9 mouse cellular contexts compared by ENCODE assay signal in genomic region chr10:123254299-123254698, GRCm38 (mm10). TPM values are rescaled to one million over a fixed set of nuclear protein-coding genes. Genes with fewer than 3 reads are reported as not detected.
A peak's percentile ranks its signal among the peaks of the same experiment; 100 is the strongest.
DNase-seq lines count a peak whose midpoint lies in the region; TF ChIP-seq lines count a peak whose summit lies in the region.
"Had no signal": no experiment of that assay in that cellular context is flagged by ENCODE, and none has a peak within 500 bp of the region (broad histone marks: within the 10 kb centered on the region; RNA-seq: fewer than 3 reads in every experiment).

No protein-coding gene starts in this region.

- intact Hi-C loops in left cerebral cortex, adult 2 months (cut with DNase I), result no loop called here
- intact Hi-C loops in left cerebral cortex, postnatal 36 days (cut with DNase I), result no loop called here

- TF ChIP-seq CTCF in left cerebral cortex, adult 2 months (IDR thresholded peaks at IDR 0.05), result peak; percentile 80
- TF ChIP-seq CTCF in cortical plate, adult 2 months (IDR thresholded peaks at IDR 0.05; ENCODE audit: extremely low read depth, insufficient read depth, low read length), result peak; percentile 46; the same call in 1 of the 2 replicates

- TF ChIP-seq POLR2A in cortical plate, adult 2 months (IDR thresholded peaks at IDR 0.05; ENCODE audit: extremely low read depth, insufficient read depth, low read length), result no peak

- H3K4me3 ChIP-seq in left cerebral cortex, adult 2 months, result no peak overlapping the region
- no peak overlapping the region for H3K4me3 ChIP-seq in cortical plate, adult 2 months (ENCODE audit: insufficient read depth, low read length)
- H3K4me3 ChIP-seq: limb, embryonic 15.5 days had no signal

- H3K4me1 ChIP-seq in cortical plate, adult 2 months (ENCODE audit: control insufficient read depth, insufficient read depth, low read length), result no peaks in the 10 kb centered on the region
- H3K4me1 ChIP-seq: limb, embryonic 15.5 days had no signal

- DNase-seq in embryo, embryonic 10 days (ENCODE audit: low spot score), result peak; percentile 32
- no peak for DNase-seq in embryo, embryonic 9.5 days (ENCODE audit: extremely low spot score)
- no peak for DNase-seq in left cerebral cortex, adult 2 months (ENCODE audit: extremely low spot score in 1 of 2, low spot score in 2 of 2)
- no peak for DNase-seq in left cerebral cortex, postnatal 36 days (ENCODE audit: low spot score in 2 of 2)
- peak; percentile 68 for DNase-seq in 416B (ENCODE audit: low read depth)
- no peak for DNase-seq in gastrocnemius, postnatal 25 days
- DNase-seq in thymus, postnatal 36 days, result no peak

- H3K27ac ChIP-seq in left cerebral cortex, adult 2 months, result no peak overlapping the region
- H3K27ac ChIP-seq in cortical plate, adult 2 months (ENCODE audit: insufficient read depth, low read length), result no peak overlapping the region
- H3K27ac ChIP-seq: limb, embryonic 15.5 days had no signal

RNA-seq across cellular contexts. Expression of gene Fam19a2, which starts 9.5 kb away (rescaled TPM):
- total RNA-seq in left cerebral cortex, adult 2 months (2021), result 10 to 100 TPM; 68.7 to 70.7 TPM
- 10 to 100 TPM; 66.6 to 74.9 TPM for total RNA-seq in left cerebral cortex, postnatal 36 days (2021)
- polyA plus RNA-seq in cortical plate, adult 2 months (2012; rRNA removed), result 28.2 and 30.0 TPM in 2 replicates
- not detected for total RNA-seq in gastrocnemius, postnatal 25 days (2021)

RNA-seq across cellular contexts. Expression of gene Usp15, which starts 57.5 kb away (rescaled TPM):
- total RNA-seq in left cerebral cortex, adult 2 months (2021), result 100 to 1,000 TPM; 103 to 109 TPM
- 100 to 1,000 TPM in 1 of 2 experiments, 10 to 100 TPM in 1; 92.3 to 112 TPM for total RNA-seq in left cerebral cortex, postnatal 36 days (2021)
- polyA plus RNA-seq in cortical plate, adult 2 months (2012; rRNA removed), result 51.8 and 51.9 TPM in 2 replicates
- 100 to 1,000 TPM; 133 to 158 TPM for total RNA-seq in gastrocnemius, postnatal 25 days (2021)

Comparison
In these comparisons a context has a peak if more than half of its experiments do, and no peak if none do; other contexts are left out.
1. DNase-seq: peak in embryo, embryonic 10 days (single experiment) and 416B (single experiment); none in embryo, embryonic 9.5 days (single experiment), left cerebral cortex, adult 2 months (0 of 2), left cerebral cortex, postnatal 36 days (0 of 2), gastrocnemius, postnatal 25 days (single experiment) and thymus, postnatal 36 days (0 of 2).
2. RNA of gene Fam19a2, which starts 9.5 kb away (total RNA-seq): 66.6 to 74.9 TPM in left cerebral cortex, postnatal 36 days and 68.7 to 70.7 TPM in left cerebral cortex, adult 2 months; not detected in gastrocnemius, postnatal 25 days; every median in the first group is over 10 times any median in the second.